Mouse (Mus musculus): Measurements from ENCODE around the gene Cd300lg. TPM values are rescaled to one million over a fixed set of nuclear protein-coding genes. Genes with fewer than 3 reads are reported as not detected.
A peak's percentile ranks its signal among the peaks of the same experiment; 100 is the strongest.

Gene Cd300lg
- polyA plus RNA-seq, 1 experiment from 2014 or later: 0.40 TPM

GRCm38 (mm10) chr11:102026694-102027360 lies 14.5 kb upstream of the Cd300lg start:
- Histone ChIP-seq H3K9ac (replicated peaks) (peak overlapping the region; percentile 82), H3K27ac (peak overlapping the region; percentile 93), H3K36me3 (peaks cover 12% of the 10 kb centered on the region), H3K9me3 (no peaks in the 10 kb centered on the region), H3K4me1 (replicated peaks) (peaks cover 47% of the 10 kb centered on the region), H3K4me2 (replicated peaks) (peak overlapping the region; percentile 76), H3K27me3 (0 out of 2 replicates have a peak, but pooled peaks cover 4% of the 10 kb centered on the region), H3K4me3 (replicated peaks) (peak overlapping the region; percentile 68)
- peak; percentile 91 for ATAC-seq
- under 1% methylated on average over 61 of the region's 73 CpGs for WGBS

GRCm38 (mm10) chr11:102027361-102028017 lies 13.8 kb upstream of the Cd300lg start:
- Histone ChIP-seq H3K4me3 (replicated peaks) (peak overlapping the region; percentile 68), H3K4me1 (replicated peaks) (peaks cover 47% of the 10 kb centered on the region), H3K4me2 (replicated peaks) (peak overlapping the region; percentile 76), H3K9me3 (no peaks in the 10 kb centered on the region), H3K36me3 (peaks cover 10% of the 10 kb centered on the region), H3K9ac (replicated peaks) (peak overlapping the region; percentile 82), H3K27me3 (0 out of 2 replicates have a peak, but pooled peaks cover 4% of the 10 kb centered on the region), H3K27ac (peak overlapping the region; percentile 93)
- 1% methylated on average over 12 of the region's 12 CpGs for WGBS
- ATAC-seq: peak; percentile 65

DNA sequence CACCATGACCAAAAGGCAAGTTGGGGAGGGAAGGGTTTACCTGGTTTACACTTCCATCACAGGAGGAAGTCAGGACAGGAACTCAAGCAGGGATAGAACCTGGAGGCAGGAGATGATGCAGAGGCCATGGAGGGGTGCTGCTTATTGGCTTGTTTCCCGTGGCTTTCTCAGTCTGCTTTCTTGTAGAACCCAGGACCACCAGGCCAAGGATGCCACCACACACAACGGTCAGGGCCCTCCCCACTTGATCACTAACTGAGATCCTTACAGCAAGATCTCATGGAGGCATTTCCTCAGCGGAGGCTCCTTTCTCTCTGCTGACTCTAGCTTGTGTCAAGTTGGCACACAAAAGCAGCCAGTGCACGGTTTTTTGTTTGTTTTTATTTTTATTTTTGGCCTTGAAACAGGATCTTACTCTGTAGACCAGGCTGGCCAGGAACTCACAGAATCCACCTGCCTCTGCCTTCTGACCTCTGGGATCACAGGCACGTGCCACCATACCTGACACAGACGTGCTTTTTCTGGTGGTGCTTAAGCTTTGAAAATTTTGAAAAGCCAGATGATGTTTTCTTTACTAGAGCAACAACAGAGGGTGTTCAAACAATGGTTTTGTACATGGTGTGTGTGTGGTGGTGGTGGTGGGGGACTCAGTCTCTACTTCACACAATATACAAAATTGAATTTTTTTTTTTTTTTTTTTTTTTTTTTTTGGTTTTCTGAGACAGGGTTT lies 13.1 kb upstream of the Cd300lg start, which contains the start of gene Mpp3:
Mpp3 (minus strand) TSS at position 375 of the 730 bp plus-strand sequence.
- H3K9ac ChIP-seq (replicated peaks): peak within 1 kb of the TSS; percentile 82
- peaks cover 8% of the 10 kb centered on the region; the same call in 1 of the 2 replicates for H3K36me3 ChIP-seq
- H3K4me3 ChIP-seq (replicated peaks): peak within 1 kb of the TSS; percentile 68
- H3K27ac ChIP-seq: peak within 1 kb of the TSS; percentile 93
- WGBS: 77% methylated on average over 6 of the region's 6 CpGs
- peaks cover 47% of the 10 kb centered on the region for H3K4me1 ChIP-seq (replicated peaks)
- peak within 1 kb of the TSS; percentile 76 for H3K4me2 ChIP-seq (replicated peaks)
- no peaks in the 10 kb centered on the region for H3K9me3 ChIP-seq
- ATAC-seq: no peak
- 0 out of 2 replicates have a peak, but pooled peaks cover 4% of the 10 kb centered on the region for H3K27me3 ChIP-seq

DNA sequence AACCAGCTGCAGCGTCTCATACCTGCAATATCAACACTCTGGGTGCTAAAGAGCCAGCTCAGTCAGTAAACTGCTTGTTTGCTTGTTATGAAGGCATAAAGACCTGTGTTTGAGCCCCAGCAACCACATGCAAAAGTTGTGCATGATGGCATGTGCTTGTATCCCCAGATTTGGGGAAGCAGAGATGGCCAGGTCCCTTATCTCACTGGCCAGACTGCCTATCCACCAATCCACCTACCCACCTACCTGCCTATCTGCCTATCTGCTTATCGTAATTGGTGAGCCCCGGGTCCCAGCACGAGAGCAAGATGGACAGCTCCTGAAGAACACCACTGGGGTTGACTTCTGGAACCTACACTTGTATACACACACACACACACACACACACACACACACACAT lies 12.0 kb upstream of the Cd300lg start:
- 88% methylated on average over 4 of the region's 4 CpGs for WGBS
- Histone ChIP-seq H3K27ac (no peak overlapping the region), H3K4me1 (replicated peaks) (peaks cover 37% of the 10 kb centered on the region), H3K36me3 (0 out of 2 replicates have a peak, but pooled peaks cover 4% of the 10 kb centered on the region), H3K9ac (replicated peaks) (no peak overlapping the region), H3K4me3 (replicated peaks) (no peak overlapping the region), H3K9me3 (no peaks in the 10 kb centered on the region), H3K27me3 (0 out of 2 replicates have a peak, but pooled peaks cover 4% of the 10 kb centered on the region), H3K4me2 (replicated peaks) (no peak overlapping the region)
- ATAC-seq: no peak

- no peak for ATAC-seq
- no peak overlapping the region for H3K9ac ChIP-seq (replicated peaks)
- WGBS: 38% methylated on average over 7 of the region's 7 CpGs
- no peak overlapping the region for H3K27ac ChIP-seq
- peaks cover 31% of the 10 kb centered on the region for H3K4me1 ChIP-seq (replicated peaks)
- H3K4me2 ChIP-seq (replicated peaks): no peak overlapping the region
- H3K4me3 ChIP-seq (replicated peaks): no peak overlapping the region
- no peaks in the 10 kb centered on the region for H3K36me3 ChIP-seq
- no peaks in the 10 kb centered on the region for H3K9me3 ChIP-seq
- H3K27me3 ChIP-seq: 0 out of 2 replicates have a peak, but pooled peaks cover 4% of the 10 kb centered on the region
These were observed 11.3 kb upstream of the Cd300lg start for GRCm38 (mm10) chr11:102029966-102030365.

DNA sequence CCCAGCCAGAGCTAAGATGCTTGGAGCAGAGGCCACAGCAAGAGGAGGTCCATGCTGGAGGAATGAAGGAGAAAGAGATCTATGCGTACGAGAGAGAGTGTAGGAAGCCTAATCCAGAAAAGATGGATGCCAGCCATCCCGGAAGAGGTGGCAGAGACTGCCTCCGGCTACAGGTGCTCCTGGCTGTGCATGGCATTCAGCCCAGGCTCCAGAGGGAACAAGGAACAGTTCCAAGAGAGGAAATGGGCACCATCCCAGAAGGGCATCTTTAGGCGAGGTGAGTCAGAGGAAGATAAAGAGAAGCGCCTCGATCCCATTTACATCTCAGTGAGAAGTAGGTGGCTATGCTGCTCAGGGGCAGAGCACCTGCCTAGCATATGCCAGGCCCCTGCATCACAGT lies 10.2 kb upstream of the Cd300lg start:
- WGBS: 83% methylated on average over 7 of the region's 7 CpGs
- Histone ChIP-seq H3K4me2 (replicated peaks) (no peak overlapping the region), H3K4me3 (replicated peaks) (no peak overlapping the region), H3K27ac (no peak overlapping the region), H3K27me3 (0 out of 2 replicates have a peak, but pooled peaks cover 4% of the 10 kb centered on the region), H3K4me1 (replicated peaks) (peaks cover 21% of the 10 kb centered on the region), H3K9me3 (no peaks in the 10 kb centered on the region), H3K36me3 (no peaks in the 10 kb centered on the region), H3K9ac (replicated peaks) (no peak overlapping the region)
- ATAC-seq: no peak

- no peak for ATAC-seq
These were observed 8.2 kb upstream of the Cd300lg start for GRCm38 (mm10) chr11:102033055-102033591.

GRCm38 (mm10) chr11:102034887-102035286 lies 6.4 kb upstream of the Cd300lg start:
- Histone ChIP-seq H3K36me3 (no peaks in the 10 kb centered on the region), H3K27me3 (0 out of 2 replicates have a peak, but pooled peaks cover 4% of the 10 kb centered on the region), H3K4me2 (replicated peaks) (no peak overlapping the region), H3K9me3 (no peaks in the 10 kb centered on the region), H3K27ac (no peak overlapping the region), H3K4me1 (replicated peaks) (peaks cover 7% of the 10 kb centered on the region), H3K4me3 (replicated peaks) (no peak overlapping the region), H3K9ac (replicated peaks) (no peak overlapping the region)
- WGBS: 68% methylated on average over 8 of the region's 8 CpGs
- no peak for ATAC-seq

More at GRCm38 (mm10) chr11:102033055-102033591, 8.2 kb upstream of the Cd300lg start:
- Histone ChIP-seq H3K4me2 (replicated peaks) (no peak overlapping the region), H3K36me3 (no peaks in the 10 kb centered on the region), H3K4me1 (replicated peaks) (peaks cover 10% of the 10 kb centered on the region), H3K27me3 (0 out of 2 replicates have a peak, but pooled peaks cover 4% of the 10 kb centered on the region), H3K9me3 (no peaks in the 10 kb centered on the region), H3K9ac (replicated peaks) (no peak overlapping the region), H3K27ac (no peak overlapping the region), H3K4me3 (replicated peaks) (no peak overlapping the region)
- 92% methylated on average over 12 of the region's 12 CpGs for WGBS

GRCm38 (mm10) chr11:102035456-102035960 lies 5.8 kb upstream of the Cd300lg start:
- Histone ChIP-seq H3K4me1 (replicated peaks) (0 out of 2 replicates have a peak, but pooled peaks cover 5% of the 10 kb centered on the region), H3K4me2 (replicated peaks) (no peak overlapping the region), H3K9me3 (no peaks in the 10 kb centered on the region), H3K27me3 (0 out of 2 replicates have a peak, but pooled peaks cover 4% of the 10 kb centered on the region), H3K36me3 (no peaks in the 10 kb centered on the region), H3K4me3 (replicated peaks) (no peak overlapping the region), H3K27ac (no peak overlapping the region), H3K9ac (replicated peaks) (no peak overlapping the region)
- WGBS: 70% methylated on average over 5 of the region's 5 CpGs
- no peak for ATAC-seq

GRCm38 (mm10) chr11:102036336-102036735 lies 5.0 kb upstream of the Cd300lg start:
- Histone ChIP-seq H3K9ac (replicated peaks) (no peak overlapping the region), H3K27ac (no peak overlapping the region), H3K4me3 (replicated peaks) (no peak overlapping the region), H3K9me3 (no peaks in the 10 kb centered on the region), H3K36me3 (no peaks in the 10 kb centered on the region), H3K27me3 (no peaks in the 10 kb centered on the region), H3K4me1 (replicated peaks) (0 out of 2 replicates have a peak, but pooled peaks cover 5% of the 10 kb centered on the region), H3K4me2 (replicated peaks) (no peak overlapping the region)
- WGBS: 83% methylated on average over 7 of the region's 7 CpGs
- no peak for ATAC-seq

DNA sequence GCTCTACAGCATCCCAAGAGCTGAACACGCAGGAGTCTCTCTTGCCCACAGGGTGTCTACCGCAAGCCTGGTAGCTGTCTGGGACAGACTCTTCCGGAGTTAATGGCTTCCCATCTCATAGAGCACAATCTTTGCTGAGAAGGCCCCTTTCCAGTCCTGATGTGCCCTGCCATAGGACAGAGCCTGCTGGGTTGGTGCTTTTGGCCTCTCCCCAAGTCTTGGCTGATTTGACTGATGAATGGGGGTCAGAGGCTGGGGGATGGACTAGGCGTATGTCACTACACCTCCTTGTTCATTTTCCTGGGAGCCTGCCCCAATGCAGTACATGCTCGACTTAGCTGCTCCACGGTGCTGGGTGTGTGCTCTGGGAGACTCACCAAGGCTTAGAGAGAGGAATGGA lies 3.5 kb upstream of the Cd300lg start:
- Histone ChIP-seq H3K4me2 (replicated peaks) (no peak overlapping the region), H3K27me3 (no peaks in the 10 kb centered on the region), H3K9ac (replicated peaks) (no peak overlapping the region), H3K9me3 (no peaks in the 10 kb centered on the region), H3K36me3 (no peaks in the 10 kb centered on the region), H3K4me3 (replicated peaks) (no peak overlapping the region), H3K4me1 (replicated peaks) (0 out of 2 replicates have a peak, but pooled peaks cover 5% of the 10 kb centered on the region), H3K27ac (no peak overlapping the region)
- 85% methylated on average over 6 of the region's 6 CpGs for WGBS
- no peak for ATAC-seq

Measured in midbrain, embryonic 13.5 days (tissue).